Mouse (Mus musculus) layer of hippocampus, adult 2 months (tissue): ENCODE results near the gene Cd244a. TPM values are rescaled to one million over a fixed set of nuclear protein-coding genes. Genes with fewer than 3 reads are reported as not detected.

ENCODE experiments used
- DNase-seq, 2 experiments: peaks; one replicate each; pipeline ENCODE4 v3.0.0; 2022; ENCODE audit warnings: low spot score in 2 of 2
- H3K27ac ChIP-seq: fragments of 200-600 bp; 2 replicates; pipeline ENCODE4 v1.8.1; 2022
- H3K4me3 ChIP-seq: fragments of 200-600 bp; 2 replicates; pipeline ENCODE4 v1.8.1; 2022; ENCODE audit warnings: mild to moderate bottlenecking
- CTCF ChIP-seq: fragments of 200-600 bp; conservative IDR thresholded peaks from 2 replicates; pipeline ENCODE4 v1.8.1; 2022; ENCODE audit warnings: antibody characterized with exemption, mild to moderate bottlenecking, moderate library complexity
- total RNA-seq, 2 experiments: library from RNA; stranded (reverse); gene quantifications; 2 replicates each; pipeline ENCODE4 v1.2.3; 2021

Cd244a gene
- total RNA-seq, 2 experiments from 2014 or later: not detected

GRCm38 (mm10) chr1:171558407-171558806, 586 bp upstream of the Cd244a start:
- H3K27ac ChIP-seq: no peak overlapping the region
- no peak for DNase-seq
- H3K4me3 ChIP-seq: no peak overlapping the region
- TF ChIP-seq CTCF: no peak

DNA sequence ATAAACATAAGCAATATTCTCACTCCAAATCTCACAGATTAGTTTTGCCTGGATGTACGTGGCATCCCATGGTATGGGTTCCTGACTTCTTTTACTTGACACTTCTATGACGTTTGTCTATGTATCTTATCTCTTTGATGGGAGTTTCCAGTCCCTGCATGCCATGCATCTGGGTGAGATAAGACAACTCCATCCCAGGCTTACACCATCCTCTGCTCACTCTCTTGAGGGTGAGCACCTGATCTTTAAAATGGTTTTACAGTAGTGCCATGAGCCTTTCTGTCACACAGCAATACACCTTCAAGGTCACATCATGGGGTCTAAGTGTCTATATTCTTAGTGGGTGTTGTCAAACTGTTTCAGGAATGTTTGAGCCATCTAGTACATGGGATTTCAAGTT, 1.3 kb downstream of the Cd244a start:
- DNase-seq: no peak
- no peak overlapping the region for H3K4me3 ChIP-seq
- no peak for TF ChIP-seq CTCF
- no peak overlapping the region for H3K27ac ChIP-seq

GRCm38 (mm10) chr1:171561200-171561599, 2.2 kb downstream of the Cd244a start:
- Histone ChIP-seq H3K4me3 (no peak overlapping the region), H3K27ac (no peak overlapping the region)
- DNase-seq: no peak
- no peak for TF ChIP-seq CTCF

GRCm38 (mm10) chr1:171561639-171562225, 2.7 kb downstream of the Cd244a start:
- H3K27ac ChIP-seq: no peak overlapping the region
- no peak for DNase-seq
- H3K4me3 ChIP-seq: no peak overlapping the region
- no peak for TF ChIP-seq CTCF

DNA sequence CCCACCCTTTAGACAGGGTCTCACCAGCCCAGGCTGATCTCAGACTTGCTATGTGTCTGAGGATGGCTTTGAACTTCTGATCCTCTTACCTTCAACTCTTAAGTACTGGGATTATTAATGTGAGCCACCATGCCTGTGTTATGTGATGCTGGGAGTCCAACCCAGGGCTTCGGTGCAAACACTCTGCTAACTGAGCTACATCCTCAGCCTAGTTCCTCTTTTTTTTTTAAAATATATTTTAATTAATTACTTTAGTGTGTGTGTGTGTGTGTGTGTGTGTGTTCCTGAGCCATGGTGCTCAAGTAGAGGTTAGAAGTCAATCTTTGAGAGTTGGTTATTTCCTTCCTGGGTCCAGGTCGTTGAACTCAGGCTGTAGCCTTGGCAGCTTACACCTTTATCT, 4.0 kb downstream of the Cd244a start:
- H3K27ac ChIP-seq: no peak overlapping the region
- DNase-seq: no peak
- no peak overlapping the region for H3K4me3 ChIP-seq
- no peak for TF ChIP-seq CTCF

GRCm38 (mm10) chr1:171564247-171564646, 5.3 kb downstream of the Cd244a start:
- no peak overlapping the region for H3K4me3 ChIP-seq
- DNase-seq: no peak
- no peak overlapping the region for H3K27ac ChIP-seq
- peak; percentile 73 for TF ChIP-seq CTCF

GRCm38 (mm10) chr1:171565888-171566287, 6.9 kb downstream of the Cd244a start:
- DNase-seq: no peak
- H3K4me3 ChIP-seq: no peak overlapping the region
- no peak overlapping the region for H3K27ac ChIP-seq
- TF ChIP-seq CTCF: no peak

DNA sequence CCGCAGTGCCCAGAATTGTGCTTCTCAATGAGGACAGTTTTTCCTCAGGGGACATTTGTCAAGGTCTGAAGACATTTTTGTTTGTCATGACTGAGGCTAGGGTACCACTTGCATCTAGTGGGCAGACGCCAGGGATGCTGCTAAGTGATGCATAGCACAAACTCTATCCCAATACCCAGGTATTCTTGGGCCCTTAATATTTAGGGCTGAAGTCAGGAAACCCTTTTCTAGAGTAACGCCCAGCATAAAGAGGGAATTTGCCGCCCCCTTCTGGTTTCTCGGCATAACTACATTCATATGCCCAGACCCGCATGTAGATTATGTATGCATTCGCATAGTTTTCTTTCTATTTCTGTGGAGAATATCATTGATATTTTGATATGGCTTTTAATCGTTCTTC, 7.8 kb downstream of the Cd244a start:
- no peak overlapping the region for H3K4me3 ChIP-seq
- no peak overlapping the region for H3K27ac ChIP-seq
- peak; percentile 92 for TF ChIP-seq CTCF
- DNase-seq: peak; percentile 46 to 48

DNA sequence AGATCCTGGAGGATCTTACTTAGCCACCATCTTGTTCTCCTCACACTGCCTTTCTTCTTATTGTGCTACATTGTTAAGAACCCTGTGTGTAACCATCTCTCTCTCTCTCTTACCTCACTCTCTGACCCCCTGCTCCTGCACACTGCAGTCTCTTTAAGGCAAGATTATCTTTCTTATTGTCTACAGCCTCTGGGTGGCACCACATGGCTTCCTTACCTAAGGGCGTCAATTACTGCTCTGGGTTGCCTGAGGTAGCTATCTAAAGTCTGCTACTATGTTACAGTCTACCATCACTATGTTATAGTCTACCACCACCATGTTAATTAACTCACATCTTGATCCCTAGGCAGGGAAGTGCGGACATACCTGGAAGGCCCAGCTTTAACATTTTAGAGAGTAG, 9.4 kb downstream of the Cd244a start:
- H3K27ac ChIP-seq: no peak overlapping the region
- DNase-seq: no peak
- TF ChIP-seq CTCF: peak; percentile 24
- no peak overlapping the region for H3K4me3 ChIP-seq

- no peak for TF ChIP-seq CTCF
- no peak overlapping the region for H3K4me3 ChIP-seq
- H3K27ac ChIP-seq: no peak overlapping the region
- DNase-seq: no peak
Observed at GRCm38 (mm10) chr1:171577168-171577567, 18.2 kb downstream of the Cd244a start.

DNA sequence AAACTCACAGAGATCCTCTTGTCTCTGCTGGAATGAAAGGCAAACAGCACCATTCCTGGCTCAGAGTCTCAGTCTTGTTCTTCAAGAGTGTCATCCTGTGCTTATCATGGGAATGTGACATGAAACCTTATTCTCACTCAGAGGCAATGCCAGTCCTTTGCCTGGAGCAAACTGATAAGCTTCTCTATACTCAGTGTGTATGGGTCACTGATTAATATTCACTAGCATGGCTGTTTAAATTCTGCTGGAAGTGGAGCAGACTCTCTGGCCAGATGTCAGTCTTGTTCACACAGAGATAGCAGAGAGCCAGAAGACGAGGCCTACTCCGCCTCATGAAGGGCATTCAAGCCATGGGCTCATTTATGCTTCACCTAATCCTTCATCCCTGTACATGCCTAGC, 25.6 kb downstream of the Cd244a start:
- no peak overlapping the region for H3K4me3 ChIP-seq

DNA sequence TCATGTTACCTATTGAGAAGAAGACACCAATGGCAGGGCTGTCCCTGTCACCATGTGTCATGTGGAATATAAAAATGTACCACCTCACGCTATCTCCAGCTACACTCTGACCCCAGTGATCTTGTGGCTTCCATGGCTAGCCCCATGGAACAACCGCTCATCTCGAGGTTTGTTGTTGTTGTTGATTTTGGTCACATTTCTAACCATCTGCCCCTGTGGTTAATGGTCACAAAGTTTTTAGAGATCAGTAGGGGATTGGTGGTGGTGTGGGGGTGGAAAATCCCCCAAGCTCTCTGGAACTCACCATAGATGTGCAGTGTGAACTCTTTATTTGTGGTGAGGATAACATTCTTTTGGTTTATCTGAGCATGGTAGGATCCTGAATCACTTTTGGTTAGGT, 45.7 kb downstream of the Cd244a start:
- Histone ChIP-seq H3K4me3 (no peak overlapping the region), H3K27ac (no peak overlapping the region)
- no peak for TF ChIP-seq CTCF
- no peak for DNase-seq

More for the DNA sequence above, 25.6 kb downstream of the Cd244a start:
- no peak for TF ChIP-seq CTCF
- DNase-seq: no peak
- no peak overlapping the region for H3K27ac ChIP-seq

- DNase-seq: no peak
- Histone ChIP-seq H3K4me3 (no peak overlapping the region), H3K27ac (no peak overlapping the region)
- no peak for TF ChIP-seq CTCF
Observed at GRCm38 (mm10) chr1:171606656-171607055, 47.7 kb downstream of the Cd244a start.

- no peak for TF ChIP-seq CTCF
Observed at GRCm38 (mm10) chr1:171607176-171607575, 48.2 kb downstream of the Cd244a start, which contains the start of gene Ly9. Gene Ly9 (minus strand): TSS chr1:171607410.

More at GRCm38 (mm10) chr1:171607176-171607575, 48.2 kb downstream of the Cd244a start, which contains the start of gene Ly9:
- Histone ChIP-seq H3K27ac (no peak within 1 kb of the TSS), H3K4me3 (no peak within 1 kb of the TSS)
- DNase-seq: no peak
